Mouse (Mus musculus) kidney, embryonic 14.5 days (tissue): ENCODE measurements around the gene Ssmem1. TPM values are rescaled to one million over a fixed set of nuclear protein-coding genes. Genes with fewer than 3 reads are reported as not detected.

Experiments used
- polyA plus RNA-seq: library from polyadenylated mRNA; unstranded; fragments of >200 nt; fragmentation: Nextera tagmentation; extraction: Ambion mirVana; gene quantifications from 2 replicates; pipeline ENCODE4 v1.2.1, GENCODE M21; 2014

Gene Ssmem1
- polyA plus RNA-seq, 1 experiment from 2014 or later, result 0.51 TPM

Other genes starting within 250 kb of the Ssmem1 start
- 45.7 and 68.1 TPM in 2 replicates for gene Ube2h, start 205.3 kb upstream of the Ssmem1 start, polyA plus RNA-seq
- 69.4 and 78.3 TPM in 2 replicates for gene Zc3hc1, start 118.8 kb upstream of the Ssmem1 start, polyA plus RNA-seq
- gene Klhdc10, start 108.0 kb upstream of the Ssmem1 start, polyA plus RNA-seq, result 25.7 and 42.8 TPM in 2 replicates
- gene Tmem209, start 66 bp upstream of the Ssmem1 start, polyA plus RNA-seq, result 35.2 and 56.8 TPM in 2 replicates
- 22.7 and 29.8 TPM in 2 replicates for gene Cpa2, start 31.7 kb downstream of the Ssmem1 start, polyA plus RNA-seq
- gene Cpa4, start 58.5 kb downstream of the Ssmem1 start, polyA plus RNA-seq, result 0.09 and 0.12 TPM in 2 replicates
- 0.57 and 1.0 TPM in 2 replicates for gene Cpa5, start 101.2 kb downstream of the Ssmem1 start, polyA plus RNA-seq
- 1.8 and 2.0 TPM in 2 replicates for gene Cpa1, start 129.4 kb downstream of the Ssmem1 start, polyA plus RNA-seq
- 31.2 and 31.8 TPM in 2 replicates for gene Cep41, start 183.9 kb downstream of the Ssmem1 start, polyA plus RNA-seq
- 2,297 and 2,617 TPM in 2 replicates for gene Mest, start 213.7 kb downstream of the Ssmem1 start, polyA plus RNA-seq